Mouse (Mus musculus) B cell, adult 62 days (primary cell): ENCODE data around the gene Olfr136. TPM values are rescaled to one million over a fixed set of nuclear protein-coding genes. Genes with fewer than 3 reads are reported as not detected.

Experiments used
- total RNA-seq: library from RNA; stranded (reverse); gene quantifications from 4 replicates; pipeline ENCODE4 v1.2.4, GENCODE M21; 2023

Gene Olfr136
- not detected in 4 replicates for total RNA-seq

DNA sequence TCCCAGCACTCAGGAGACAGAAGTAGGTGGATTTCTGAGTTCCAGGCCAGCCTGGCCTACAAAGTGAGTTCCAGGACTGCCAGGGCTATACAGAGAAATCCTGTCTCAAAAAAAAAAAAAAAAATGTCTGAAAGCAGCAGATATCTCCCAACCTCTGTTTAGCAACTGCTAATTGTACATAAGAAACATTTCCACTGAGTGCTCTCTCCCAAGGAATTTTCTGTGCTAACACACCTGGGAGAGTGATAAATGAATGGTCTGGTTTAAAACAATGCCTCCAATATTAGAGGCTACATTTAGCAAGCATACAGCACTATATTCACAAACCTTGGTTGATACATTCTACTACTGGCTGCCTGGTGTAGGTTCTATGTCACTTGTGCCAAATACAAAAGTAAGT, at the start of gene Olfr136:
TSS of gene Olfr136 (plus strand) at position 301 of the 400 bp plus-strand sequence.

DNA sequence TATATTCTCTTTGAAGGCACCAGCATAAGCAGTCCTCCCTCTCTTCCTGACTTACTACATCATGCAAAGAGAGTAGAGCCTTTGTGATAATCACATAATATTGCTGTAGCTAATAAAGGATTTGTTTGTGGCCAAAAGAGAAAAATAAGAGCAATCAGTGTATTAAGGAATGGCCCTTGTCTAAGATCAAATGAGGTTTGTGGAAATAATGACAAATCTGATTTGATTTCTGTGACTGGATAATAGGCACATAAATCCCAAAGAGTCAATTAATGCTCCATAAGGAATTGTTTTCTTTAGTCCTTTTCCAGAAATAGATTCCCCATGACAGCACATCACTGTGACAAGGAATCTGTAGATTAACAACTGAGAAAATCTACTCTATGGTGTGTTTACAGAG, 22.2 kb upstream of the Olfr136 start, which contains the start of gene Olfr137:
TSS of gene Olfr137 (minus strand) at position 101 of the 400 bp plus-strand sequence.

Other genes starting within 250 kb of the Olfr136 start
- gene Olfr131, start 241.1 kb upstream of the Olfr136 start, total RNA-seq = not detected in 4 replicates
- not detected in 4 replicates for gene Olfr132, start 195.3 kb upstream of the Olfr136 start, total RNA-seq
- not detected in 4 replicates for gene Olfr133, start 184.6 kb upstream of the Olfr136 start, total RNA-seq
- gene Olfr134, start 158.4 kb upstream of the Olfr136 start, total RNA-seq = not detected in 4 replicates
- not detected in 4 replicates for gene Olfr135, start 125.5 kb upstream of the Olfr136 start, total RNA-seq
- not detected in 4 replicates for gene Olfr138, start 68.8 kb upstream of the Olfr136 start, total RNA-seq
- gene Olfr137, start 22.3 kb upstream of the Olfr136 start, total RNA-seq = not detected in 4 replicates
- not detected in 4 replicates for gene Esp36, start 90.4 kb downstream of the Olfr136 start, total RNA-seq
- gene Esp34, start 224.4 kb downstream of the Olfr136 start, total RNA-seq = not detected in 4 replicates